Mouse (Mus musculus) erythroblast, adult 5-6 weeks (primary cell): ENCODE results near the gene Zdhhc19. TPM values are rescaled to one million over a fixed set of nuclear protein-coding genes. Genes with fewer than 3 reads are reported as not detected.

Experiments
- ATAC-seq: replicated peaks from 2 replicates; pipeline ENCODE4 v1.8.0; 2016; ENCODE audit warnings: moderate number of reproducible peaks, mild to moderate bottlenecking, moderate TSS enrichment, inconsistent platforms; ENCODE audit not compliant: poor library complexity, low FRiP score, severe bottlenecking
- total RNA-seq, 2 experiments: library from RNA; stranded (forward) in 1 of 2; stranded (reverse) in 1 of 2; fragments of 150-400 nt in 1 of 2; fragments of 200-764, 138-1000 nt in 1 of 2; gene quantifications; 2 replicates each; pipeline versions ENCODE4 v1.2.3 to v1.2.4; 2015 to 2017; ENCODE audit warnings: low replicate concordance in 2 of 2

Gene Zdhhc19
- total RNA-seq, 2 experiments from 2014 or later, result not detected

GRCm38 (mm10) chr16:32541338-32542179 is 45.5 kb downstream of the Zdhhc19 start:
- ATAC-seq, result peak; percentile 86

- no peak for ATAC-seq
These were observed 47.4 kb downstream of the Zdhhc19 start for GRCm38 (mm10) chr16:32543422-32543821.

- peak; percentile 36 for ATAC-seq
These were observed 51.3 kb downstream of the Zdhhc19 start for GRCm38 (mm10) chr16:32547156-32548068.

- ATAC-seq, result no peak
These were observed 54.0 kb downstream of the Zdhhc19 start for GRCm38 (mm10) chr16:32550084-32550483.

GRCm38 (mm10) chr16:32550487-32550886 is 54.4 kb downstream of the Zdhhc19 start:
- ATAC-seq, result no peak

GRCm38 (mm10) chr16:32551346-32551747 is 55.3 kb downstream of the Zdhhc19 start:
- no peak for ATAC-seq

GRCm38 (mm10) chr16:32555588-32555987 is 59.5 kb downstream of the Zdhhc19 start:
- no peak for ATAC-seq

GRCm38 (mm10) chr16:32559493-32559892 is 63.4 kb downstream of the Zdhhc19 start:
- no peak for ATAC-seq

GRCm38 (mm10) chr16:32563056-32563793 is 67.2 kb downstream of the Zdhhc19 start:
- no peak for ATAC-seq

GRCm38 (mm10) chr16:32567282-32567681 is 71.2 kb downstream of the Zdhhc19 start:
- ATAC-seq, result no peak

- no peak for ATAC-seq
These were observed 72.3 kb downstream of the Zdhhc19 start for GRCm38 (mm10) chr16:32568401-32568800.

GRCm38 (mm10) chr16:32570042-32570441 is 74.0 kb downstream of the Zdhhc19 start:
- ATAC-seq, result no peak

GRCm38 (mm10) chr16:32572528-32572927 is 76.5 kb downstream of the Zdhhc19 start:
- no peak for ATAC-seq

GRCm38 (mm10) chr16:32586482-32586881 is 90.4 kb downstream of the Zdhhc19 start:
- no peak for ATAC-seq

- no peak for ATAC-seq
These were observed 92.5 kb downstream of the Zdhhc19 start for GRCm38 (mm10) chr16:32588568-32588967.

GRCm38 (mm10) chr16:32591521-32591920 is 95.5 kb downstream of the Zdhhc19 start:
- ATAC-seq, result no peak

GRCm38 (mm10) chr16:32593283-32593805 is 97.3 kb downstream of the Zdhhc19 start:
- ATAC-seq, result no peak

- ATAC-seq, result no peak
These were observed 97.9 kb downstream of the Zdhhc19 start for GRCm38 (mm10) chr16:32593916-32594315.

- no peak for ATAC-seq
These were observed 98.6 kb downstream of the Zdhhc19 start for GRCm38 (mm10) chr16:32594701-32595100.
